Mouse (Mus musculus): ENCODE data around the gene Lmx1b.

The Lmx1b gene

DNA sequence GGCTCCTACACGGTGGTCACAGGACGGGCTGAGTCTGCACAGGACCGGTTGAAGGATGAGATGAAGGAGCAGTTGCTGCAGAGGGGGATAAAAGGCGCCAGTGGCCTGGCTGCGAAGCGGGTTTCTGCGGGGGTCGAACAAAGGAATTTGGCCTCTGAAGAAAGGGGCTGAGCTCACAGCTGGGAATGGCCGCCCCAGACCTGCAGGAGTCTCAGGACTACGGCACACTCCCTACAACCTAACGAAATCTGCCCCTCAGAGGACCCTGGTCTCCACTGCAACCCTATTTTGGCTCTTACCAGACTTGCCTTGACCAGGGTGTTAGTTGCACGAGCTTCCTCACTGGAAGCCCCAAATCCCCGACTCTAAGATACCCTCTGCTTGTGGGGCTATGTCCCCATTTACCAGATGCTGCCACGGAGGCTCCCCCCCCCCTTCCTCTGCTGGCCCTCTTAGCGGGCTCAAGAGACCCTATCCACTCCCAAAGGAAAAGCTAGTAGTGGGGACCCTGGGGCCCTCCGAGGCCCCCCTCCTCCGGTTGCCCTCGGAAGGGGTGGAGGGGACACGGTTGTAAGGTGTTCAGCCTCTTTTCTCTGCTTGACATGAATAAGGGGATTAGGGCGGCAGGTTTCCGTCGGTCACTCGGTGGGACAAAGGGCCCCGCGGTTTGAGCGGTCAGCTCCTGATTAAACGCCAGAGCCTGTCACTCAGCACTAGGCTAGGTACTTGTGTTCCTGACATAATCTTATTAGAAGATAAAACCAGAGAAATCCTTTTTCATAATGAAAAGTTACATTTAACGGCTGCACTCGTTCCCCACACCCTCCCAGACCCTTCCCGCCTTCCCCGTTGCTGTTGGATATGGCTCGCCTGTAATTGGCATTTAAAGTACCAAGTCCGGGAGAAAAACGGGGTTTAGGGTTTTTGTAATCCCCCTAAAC, 10.0 kb downstream of the Lmx1b start:
- in situ Hi-C loops (cut with MseI, MboI): no loop called here

DNA sequence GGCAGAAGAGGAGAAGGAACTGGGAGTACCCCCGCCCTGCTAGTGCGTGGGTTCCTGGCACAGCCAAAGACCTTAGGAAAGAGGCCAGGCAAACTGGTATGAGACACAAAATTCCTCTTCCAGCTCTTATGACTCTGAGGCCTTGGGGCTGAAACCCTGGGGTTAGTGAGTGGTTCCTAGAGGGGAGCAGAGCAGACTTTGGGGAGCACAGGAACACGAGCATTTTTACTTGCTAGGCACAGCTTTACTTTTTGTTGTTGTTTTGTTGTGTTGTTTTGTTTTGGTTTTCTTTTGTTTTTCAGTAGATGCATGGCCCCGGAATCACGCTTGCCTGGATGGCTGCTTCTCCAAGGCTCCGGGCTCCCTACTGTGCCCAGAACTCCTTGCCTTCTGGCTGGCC, 10.7 kb downstream of the Lmx1b start:
- in situ Hi-C loops (cut with MseI, MboI): no loop called here

DNA sequence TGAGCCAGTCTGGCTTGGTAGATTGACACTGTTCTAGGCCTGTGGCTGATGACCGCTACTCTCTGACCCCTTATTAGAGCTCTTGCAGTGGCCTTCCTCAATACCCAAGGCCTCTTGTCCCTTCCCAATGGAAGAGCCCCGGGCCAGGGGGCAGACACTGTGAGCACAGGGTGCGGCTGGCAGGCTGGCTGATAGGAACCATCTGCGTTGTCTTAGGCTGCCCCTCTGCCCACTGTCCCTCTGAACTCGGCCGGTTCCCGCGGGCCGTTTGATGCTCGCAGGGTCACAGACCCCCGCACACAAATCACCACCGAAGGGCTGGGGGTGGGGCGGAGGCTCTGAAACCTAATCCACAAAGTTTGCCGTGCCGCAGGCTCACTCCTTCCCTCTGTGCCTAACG, 11.5 kb downstream of the Lmx1b start:
- in situ Hi-C loops (cut with MseI, MboI): no loop called here

DNA sequence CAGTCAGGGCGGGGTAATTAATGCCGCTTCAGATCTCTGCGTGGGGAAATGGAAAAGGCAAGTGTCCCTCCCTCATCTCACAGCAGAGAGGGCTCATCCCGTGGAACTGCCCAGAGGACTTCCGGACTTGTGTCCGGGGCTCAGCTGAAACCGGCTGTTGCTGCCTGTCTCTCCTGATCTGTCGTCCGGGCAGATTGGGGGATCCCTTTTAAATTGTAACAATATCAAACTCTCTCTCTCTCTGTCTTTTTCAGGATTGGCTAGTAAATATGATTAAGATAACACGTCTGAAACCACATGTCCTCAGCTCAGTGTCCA, 13.3 kb downstream of the Lmx1b start:
- in situ Hi-C loops (cut with MseI, MboI): no loop called here

DNA sequence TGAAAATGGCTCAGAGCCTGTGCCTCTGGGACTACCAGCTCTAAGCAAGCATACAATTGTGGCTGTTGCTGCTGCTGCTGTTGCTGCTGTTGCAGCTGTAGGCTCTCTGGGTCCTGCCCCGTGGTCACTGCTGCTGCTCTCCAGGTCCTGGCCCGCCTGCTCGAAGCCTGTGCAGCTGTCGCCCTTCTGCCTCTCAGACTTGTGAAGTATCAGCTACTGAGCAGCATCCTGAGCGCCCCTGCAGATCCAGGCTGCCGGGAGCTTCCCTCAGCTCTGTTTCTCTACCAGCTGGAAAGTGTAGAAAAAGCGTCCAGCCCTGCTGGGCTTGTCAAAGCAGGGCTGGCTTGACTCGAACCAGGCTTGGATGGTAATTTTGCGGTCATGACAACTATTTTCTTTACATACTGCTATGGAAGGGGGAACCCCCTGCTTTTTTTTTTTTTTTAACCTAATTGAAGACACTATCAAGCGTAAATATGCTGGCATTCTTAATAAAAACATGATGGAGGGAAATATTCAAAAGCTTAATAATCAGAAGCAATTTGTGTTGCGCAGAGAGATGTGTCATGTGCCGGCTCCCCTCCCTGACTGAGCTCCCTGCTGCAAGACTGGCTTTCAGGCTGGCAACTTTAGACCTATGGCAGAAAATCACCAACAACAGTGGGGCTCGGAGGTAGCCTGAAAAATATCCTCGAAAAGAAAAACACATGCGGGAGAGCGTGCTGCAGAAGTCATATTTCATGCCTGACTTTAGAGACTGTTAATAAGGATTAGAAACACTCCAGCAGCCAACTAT, 13.9 kb downstream of the Lmx1b start:
- in situ Hi-C loops (cut with MseI, MboI): no loop called here

DNA sequence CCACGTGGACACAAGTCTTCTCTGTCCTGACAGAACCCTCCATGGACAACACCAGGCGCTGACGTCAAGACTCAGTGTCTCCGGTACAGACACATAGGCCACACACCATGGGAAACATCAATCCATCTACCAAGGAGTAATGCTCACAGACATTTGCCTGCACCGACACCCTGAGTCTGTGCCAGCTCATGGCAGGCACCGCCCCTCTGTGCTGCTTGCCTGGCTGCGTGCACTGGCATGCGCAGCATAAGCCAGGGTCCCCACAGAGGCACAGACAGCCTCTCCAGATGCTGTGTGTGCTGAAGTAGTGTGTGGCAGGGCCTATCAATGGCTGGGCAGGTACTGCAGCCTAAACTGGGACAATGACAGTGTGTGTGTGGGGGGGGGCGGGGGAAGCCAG, 22.6 kb downstream of the Lmx1b start:
- in situ Hi-C loops (cut with MseI, MboI): no loop called here

DNA sequence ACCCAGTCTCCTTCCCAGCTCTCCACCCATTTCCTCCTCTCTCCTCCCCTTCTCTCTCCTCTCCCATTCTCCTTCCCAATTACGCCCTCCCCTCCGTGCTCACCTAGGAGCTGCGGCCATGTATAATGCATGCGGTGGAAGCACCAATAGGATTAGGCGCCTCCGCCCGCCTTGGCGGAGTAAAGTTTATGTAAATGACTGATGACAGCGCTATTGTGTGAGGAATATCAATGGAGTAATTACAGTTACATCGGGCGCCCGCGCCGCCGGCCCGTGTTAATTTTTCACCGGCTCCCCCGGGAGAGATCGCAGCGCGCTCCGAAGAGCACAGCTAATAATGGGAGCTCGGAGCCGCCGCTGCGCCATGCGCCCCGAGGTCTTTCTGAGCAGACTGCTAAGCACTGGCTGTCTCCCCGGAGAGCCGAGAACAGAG, 23.9 kb downstream of the Lmx1b start:
- in situ Hi-C loops (cut with MseI, MboI): no loop called here

DNA sequence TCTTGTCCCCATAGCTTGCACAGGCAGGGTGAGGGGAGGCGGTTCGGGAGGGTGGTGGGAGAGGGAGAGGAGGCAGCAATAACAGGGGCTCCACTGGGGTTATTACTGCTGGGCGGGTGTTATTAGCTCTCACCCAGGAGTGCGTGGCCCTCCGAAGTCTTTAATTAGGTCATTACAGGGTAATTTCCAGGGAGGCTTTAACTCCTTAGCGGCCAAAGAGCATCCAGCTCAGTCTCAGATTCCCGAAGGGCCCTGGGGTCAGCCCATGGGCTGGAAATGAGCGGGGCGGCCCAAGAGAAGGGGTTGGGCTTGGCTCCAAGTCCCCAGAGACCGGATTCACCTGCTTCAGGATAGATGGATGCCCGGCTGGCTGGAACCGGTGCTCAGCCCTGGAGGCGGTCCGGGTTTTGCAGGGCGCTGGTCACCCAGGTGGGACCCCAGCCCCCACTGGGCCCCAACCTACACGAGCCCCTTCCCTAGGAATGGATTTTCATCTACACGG, 24.4 kb downstream of the Lmx1b start:
- in situ Hi-C loops (cut with MseI, MboI): no loop called here

DNA sequence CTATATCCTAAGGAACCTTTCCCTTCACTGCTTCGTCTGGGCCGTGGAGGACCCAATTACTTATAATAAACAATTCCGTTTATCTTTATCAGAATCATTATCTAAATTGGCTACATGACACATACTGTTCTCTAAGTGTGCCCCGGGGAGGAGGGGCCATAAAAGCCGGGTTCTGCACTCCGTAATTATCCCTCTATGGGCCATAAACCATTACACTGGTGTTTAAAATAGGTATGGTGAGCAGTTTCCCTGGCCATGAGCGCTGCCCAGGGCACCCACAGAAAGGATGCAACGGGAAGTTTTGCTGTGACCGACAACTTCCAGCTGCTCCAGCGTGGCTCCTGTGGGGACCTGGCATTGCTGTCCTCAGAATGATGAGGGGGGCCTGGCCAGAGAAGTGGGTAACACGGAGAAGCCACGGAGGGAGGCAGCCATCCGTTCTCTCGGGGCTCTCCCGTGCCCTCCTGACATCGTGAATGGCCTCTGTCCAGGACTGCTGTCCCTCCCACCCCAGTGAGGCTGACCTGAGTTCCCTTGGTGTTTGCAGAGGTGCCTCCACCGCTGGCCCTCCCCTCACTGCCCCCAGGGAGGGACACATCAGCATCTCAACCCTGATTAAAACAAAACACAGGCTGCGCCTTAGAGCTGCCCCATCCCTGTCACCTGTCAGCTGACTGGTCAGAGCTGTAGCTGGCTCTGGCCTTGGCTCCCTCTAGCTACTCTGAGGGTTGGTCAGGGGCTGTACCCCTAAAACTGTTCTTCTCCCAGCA, 34.6 kb downstream of the Lmx1b start:
- in situ Hi-C loops (cut with MseI, MboI): no loop called here

DNA sequence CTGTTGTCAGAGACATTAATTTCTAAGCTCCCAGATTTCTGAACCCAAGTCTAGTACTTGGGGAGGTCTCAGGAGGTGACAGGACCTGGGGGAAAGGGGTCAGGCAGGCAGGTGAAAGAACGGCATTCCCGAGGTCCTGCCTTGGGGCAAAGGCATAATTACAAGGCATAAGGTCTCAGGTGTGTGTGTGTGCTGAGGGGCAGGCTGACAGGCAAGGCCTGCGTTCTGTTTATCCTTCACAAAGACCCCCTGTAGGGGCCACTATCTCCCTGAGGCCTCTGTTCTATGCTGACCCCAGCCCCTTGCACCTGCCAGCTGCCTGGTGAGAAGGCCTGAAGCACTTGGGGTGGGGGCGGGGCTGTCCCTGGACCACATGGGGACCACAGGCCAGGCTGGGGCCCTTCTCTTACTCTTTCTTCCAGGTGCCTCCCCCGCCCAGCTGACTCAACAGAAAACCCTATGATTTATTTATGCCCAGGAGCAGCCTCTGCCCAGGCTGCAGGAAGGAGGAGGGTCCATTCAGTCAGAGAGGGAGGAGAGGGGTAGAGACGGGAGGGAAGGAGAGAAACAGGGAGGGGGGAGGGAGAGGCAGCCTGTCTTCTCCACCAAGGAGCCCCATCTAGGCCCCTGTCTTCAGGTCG, 35.3 kb downstream of the Lmx1b start:
- in situ Hi-C loops (cut with MseI, MboI): no loop called here

DNA sequence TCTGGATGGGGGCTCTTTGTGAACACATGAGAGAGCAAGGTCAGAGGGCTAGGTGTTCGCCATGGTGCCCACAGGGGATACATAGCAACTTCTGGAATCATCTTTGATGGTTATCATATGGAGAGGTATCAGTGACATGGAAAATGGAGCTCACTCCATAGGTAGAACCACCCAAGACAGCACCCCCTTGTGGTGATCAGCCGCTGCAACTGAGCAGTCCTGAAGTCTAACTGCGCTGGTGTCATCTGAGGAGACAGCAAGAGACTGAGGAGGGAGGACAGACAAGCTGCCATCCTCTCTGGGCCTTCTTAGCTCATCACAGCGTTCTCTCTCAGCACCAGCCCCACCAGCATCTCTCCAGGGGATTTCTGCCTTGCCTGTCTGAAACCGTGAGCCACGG, 39.8 kb downstream of the Lmx1b start:
- in situ Hi-C loops (cut with MseI, MboI): no loop called here

DNA sequence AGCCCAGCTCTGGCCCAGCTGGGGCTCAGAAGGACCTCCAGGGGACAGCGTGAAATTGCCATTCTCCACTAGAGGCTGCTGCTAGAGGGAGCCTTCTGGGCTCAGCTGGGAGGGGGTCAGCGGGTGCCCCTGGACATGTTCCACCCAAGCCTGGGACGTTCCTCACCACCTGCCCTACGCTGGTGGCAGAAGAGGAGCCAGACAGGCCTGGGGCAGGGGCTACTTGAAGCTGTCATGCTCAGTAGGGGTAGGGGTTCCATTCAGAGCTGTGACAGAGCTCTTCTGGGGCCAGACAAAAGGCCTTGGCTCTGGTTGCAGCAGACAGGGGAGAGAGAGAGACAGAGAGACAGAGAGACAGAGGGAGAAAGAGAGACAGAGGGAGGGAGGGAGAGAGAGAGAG, 42.9 kb downstream of the Lmx1b start:
- in situ Hi-C loops (cut with MseI, MboI): no loop called here

DNA sequence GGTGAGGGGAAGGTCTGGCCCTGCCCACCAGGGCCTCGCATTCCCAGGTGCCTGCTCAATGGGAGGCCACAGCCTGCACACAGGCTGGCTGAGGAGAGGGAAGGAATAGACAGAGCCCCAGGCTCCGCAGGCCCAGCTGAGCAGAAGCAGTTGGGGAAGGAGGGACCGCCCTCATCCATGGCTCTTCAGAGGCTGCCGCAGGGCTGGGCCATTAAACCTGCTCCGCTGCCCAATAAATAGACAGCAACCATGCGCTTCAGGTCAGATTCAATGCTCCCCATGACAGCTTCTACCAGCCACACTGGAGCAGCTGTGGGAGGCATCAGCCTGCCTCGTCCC, 45.3 kb downstream of the Lmx1b start:
- in situ Hi-C loops (cut with MseI, MboI): no loop called here

DNA sequence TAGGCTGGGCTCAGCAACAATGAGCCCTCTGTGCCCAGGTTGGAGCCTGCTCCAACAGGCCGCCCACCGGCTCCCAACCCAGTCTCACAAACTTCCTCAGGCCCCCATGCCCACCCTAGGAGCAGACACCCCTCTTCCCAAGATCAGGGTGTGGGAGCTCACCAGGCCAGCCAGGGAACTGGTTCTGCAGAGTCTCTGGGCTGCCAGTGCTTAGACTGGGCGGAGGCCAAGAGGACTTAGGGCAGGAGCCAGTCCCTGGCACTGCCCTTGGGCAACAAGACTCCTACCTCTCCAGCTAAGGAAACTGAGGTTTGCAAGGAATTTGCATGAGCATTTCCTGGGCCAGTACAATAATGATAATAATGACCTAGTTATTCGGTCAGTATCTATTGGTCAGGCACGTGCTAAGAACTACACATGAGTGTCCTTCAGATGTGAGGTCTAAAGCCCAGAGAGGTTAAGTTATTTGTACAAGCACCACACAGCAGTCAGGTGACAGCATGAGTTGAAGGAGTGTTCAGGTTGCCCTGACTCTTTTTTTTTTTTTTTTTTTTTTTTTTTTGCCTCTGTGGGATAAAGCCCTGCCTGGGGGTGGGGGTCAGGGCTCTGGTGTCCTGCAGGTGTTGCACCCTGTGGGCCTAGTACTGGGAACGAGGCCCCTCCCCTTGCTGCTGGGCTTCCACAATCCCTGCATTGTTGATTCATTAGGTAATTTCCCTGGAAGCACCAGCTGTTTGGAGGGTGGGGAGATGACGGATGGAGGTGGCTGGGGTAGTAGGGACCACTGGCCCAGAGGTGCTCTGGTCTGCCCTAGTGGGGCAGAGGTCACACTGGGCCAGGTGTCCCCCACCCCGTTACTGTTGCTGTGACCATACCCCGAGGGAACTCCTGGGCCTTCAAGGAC, 45.9 kb downstream of the Lmx1b start:
- in situ Hi-C loops (cut with MseI, MboI): no loop called here

DNA sequence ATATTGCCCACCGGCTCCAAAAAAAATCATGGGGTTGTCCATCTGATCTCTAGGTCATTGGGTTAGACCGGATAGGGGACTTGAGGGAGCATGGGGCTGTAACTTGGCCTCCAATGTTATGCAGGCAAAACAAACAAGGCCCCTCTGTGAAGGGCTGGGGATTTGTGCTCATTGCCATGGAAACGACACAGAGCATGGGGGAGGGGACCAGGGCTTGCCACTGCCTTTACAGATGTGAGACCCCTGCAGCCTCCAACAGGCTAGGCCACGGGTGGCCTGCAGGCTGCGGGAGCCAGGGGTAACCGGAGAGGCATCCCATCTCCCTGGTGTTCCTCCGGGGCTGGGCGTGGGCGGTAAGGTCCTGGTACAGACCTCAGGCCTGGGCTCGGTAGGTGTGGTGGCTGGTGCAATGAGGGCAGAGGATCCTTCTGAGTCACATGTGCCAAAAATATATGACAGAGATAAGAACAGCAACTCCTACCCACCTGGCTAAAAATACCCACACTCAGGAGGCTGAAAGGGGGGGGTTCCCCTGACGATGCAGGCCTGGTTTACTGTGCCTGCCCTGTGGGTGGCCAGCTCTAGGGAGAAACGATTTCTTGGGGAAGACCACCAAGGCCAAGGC, 47.3 kb downstream of the Lmx1b start:
- in situ Hi-C loops (cut with MseI, MboI): no loop called here

DNA sequence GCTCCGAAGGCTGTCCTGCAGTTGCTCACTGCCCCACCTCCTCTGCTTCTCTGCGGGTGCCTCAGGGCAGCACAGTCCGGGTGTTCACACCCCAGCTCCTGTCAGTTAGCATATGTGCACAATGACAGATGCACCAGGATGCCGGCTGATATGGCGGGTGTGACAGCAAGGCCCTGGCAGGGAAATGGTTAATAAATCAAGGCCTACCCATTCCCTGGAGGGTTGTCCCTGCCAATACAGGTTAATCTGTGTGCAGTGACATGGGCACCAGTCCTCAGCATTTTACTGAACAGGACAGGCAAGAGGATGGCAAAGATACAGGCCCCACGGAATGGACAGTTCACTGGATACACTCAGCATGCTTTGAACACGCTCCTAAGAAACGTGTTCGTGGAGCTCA, 51.0 kb downstream of the Lmx1b start:
- in situ Hi-C loops (cut with MseI, MboI): no loop called here

DNA sequence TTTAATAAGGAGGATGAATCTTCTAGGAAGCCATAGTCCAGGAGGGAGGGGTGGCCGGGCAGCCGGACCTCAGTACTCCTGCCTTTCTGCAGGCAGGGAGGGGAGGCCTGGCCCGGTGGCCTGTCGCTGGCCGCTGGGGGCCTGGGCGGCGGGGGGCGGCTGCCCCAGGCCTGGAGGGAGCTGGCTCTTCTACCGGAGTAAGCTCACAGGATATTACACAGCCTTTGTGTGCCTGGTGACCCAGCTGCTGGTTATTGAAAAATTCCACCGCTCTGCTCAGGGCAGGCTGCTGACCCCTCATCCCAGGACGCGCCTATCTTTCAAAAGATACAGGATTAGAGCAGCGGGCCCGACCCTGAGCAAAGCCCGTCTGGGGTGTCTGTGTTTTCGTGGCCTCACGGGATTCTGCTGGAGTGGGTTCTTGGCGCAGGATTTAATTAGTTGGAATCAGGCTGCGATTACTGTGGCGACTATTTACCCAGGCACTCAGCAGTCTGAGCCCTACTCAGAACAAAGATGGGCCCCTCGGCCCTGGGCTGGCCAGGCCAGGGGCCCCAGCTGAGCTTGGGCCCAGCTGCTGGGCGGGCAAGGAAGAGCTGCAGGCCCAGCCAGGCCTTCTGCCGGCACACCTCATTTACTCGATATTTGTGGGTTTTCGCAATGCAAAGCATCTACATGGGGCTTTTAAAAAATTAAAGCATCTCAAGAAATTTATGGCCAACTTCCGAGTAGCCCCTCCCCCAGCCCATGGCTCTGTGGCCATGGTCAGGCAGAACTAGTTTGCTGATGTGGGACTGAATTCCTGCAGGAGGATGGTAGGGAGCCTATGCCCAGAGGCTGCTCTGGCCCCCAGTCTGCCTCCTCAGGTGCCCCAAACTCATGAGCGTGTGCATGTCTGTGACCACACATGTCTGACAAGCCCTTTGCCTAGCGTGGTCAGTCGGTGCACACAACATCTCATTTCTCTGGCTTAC, 55.1 kb downstream of the Lmx1b start:
- in situ Hi-C loops (cut with MseI, MboI): no loop called here

DNA sequence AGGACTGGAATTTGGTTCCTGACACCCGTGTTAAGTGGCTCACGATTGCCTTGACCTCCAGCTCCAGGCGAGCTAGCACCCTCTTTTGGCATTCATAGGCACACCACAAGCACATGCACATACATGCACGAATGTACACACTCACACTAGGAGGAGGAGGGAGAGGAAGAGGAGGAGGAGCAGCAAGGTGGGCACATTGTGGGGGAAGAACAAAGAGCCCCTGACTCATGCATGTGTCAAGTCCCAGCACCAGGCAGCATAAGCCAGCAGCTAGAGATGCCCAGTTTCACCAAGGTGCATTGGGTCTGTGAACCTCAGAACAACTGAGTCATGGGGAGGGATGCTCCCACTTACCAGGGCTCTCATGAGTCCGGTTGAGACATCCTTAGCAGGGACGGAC, 56.5 kb downstream of the Lmx1b start:
- in situ Hi-C loops (cut with MseI, MboI): no loop called here

DNA sequence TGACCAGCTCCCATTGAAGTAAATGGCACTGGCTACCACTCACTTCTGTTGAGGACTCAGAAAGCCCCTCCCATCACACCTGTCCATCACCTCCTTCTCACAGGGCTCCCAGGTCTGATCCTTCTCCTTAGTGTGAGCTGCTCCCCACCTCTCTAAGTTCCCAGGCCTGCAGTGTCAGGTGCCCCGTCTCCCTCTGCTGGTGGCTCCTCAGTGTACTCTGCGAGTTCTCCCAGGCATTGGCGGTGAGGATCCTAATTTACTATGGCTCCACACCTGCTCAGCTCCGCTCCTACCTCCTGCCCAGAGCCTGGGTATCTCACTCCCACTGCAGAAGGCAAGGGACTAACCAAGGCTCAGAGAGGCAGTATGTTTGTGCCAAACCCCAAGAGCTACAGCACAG, 57.0 kb downstream of the Lmx1b start:
- in situ Hi-C loops (cut with MseI, MboI): no loop called here

Data from mouse trophoblast stem cell (cell line).